In the genomic region with DNA sequence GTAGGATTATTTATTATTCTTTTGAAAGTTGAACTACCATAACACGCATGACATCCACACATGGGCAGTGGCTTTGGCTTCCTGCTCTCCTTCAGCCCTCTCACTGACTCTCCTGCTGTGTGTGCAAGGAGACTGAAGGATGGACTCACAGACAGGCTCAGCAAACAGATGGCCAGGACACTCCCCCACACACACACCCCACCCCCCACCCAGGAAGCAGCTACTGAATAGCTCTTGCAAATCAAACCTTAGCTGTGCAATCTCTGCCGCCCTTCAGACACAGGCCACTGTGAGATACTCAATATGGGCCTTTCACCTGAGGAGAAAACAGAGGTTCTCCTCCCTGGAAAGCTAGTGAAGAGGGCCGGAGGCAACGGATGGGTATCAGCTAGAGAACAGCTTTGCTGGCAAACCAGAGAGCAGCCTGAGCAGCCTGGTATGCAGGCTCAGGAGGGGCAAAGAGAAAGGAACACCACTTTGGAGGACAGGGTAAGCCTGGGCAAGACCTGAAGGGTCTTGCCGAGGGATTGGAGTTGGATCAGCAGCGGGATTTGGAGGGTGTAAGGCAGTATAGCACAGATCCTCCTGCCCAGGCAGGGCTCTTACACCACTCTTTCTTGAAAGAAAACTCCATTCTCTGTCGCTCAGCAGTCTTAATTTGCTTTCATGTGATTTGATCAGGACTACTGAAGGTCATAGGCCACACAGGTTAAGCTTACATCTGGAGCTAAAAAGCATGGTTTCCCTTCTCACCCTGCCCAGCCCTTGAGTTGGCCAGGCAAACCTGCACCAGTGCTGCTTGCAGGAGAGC, we compare ENCODE assay signal across 9 mouse cellular contexts. TPM values are rescaled to one million over a fixed set of nuclear protein-coding genes. Genes with fewer than 3 reads are reported as not detected.
DNase-seq lines count a peak whose midpoint lies in the region; ATAC-seq and TF ChIP-seq lines count a peak whose summit lies in the region.
"Had no signal": no experiment of that assay in that cellular context is flagged by ENCODE, and none has a peak within 500 bp of the region (broad histone marks: within the 10 kb centered on the region; RNA-seq: fewer than 3 reads in every experiment).

No protein-coding gene starts in this region.

- no peaks in the 10 kb centered on the region for H3K9me3 ChIP-seq in lung, embryonic 15.5 days
- H3K9me3 ChIP-seq in embryonic facial prominence, embryonic 15.5 days (replicated peaks): no peaks in the 10 kb centered on the region
- H3K9me3 ChIP-seq in limb, embryonic 14.5 days (ENCODE audit: control insufficient read depth, low read length): no peaks in the 10 kb centered on the region

- DNase-seq in lung, postnatal 25 days (ENCODE audit: low spot score): no peak
- DNase-seq in limb, embryonic 14.5 days (ENCODE audit: low spot score): no peak
- DNase-seq in adrenal gland, adult (ENCODE audit: inconsistent age in 2 of 2, low spot score in 1 of 2): no peak
- DNase-seq in thymus, postnatal 25 days: no peak
- no peak for DNase-seq in adrenal gland, postnatal 25 days
- DNase-seq in gastrocnemius, postnatal 4 days (ENCODE audit: low spot score in 2 of 2): no peak

- peaks cover 51% of the 10 kb centered on the region for H3K4me1 ChIP-seq in lung, embryonic 15.5 days
- H3K4me1 ChIP-seq in embryonic facial prominence, embryonic 15.5 days: peaks cover 28% of the 10 kb centered on the region
- H3K4me1 ChIP-seq in limb, embryonic 14.5 days (ENCODE audit: control insufficient read depth, insufficient read depth, low read length): peaks cover 15% of the 10 kb centered on the region; the same call in 1 of the 2 replicates

- 44% methylated on average over 7 of the region's 7 CpGs for WGBS in lung, embryonic 15.5 days
- 51% methylated on average over 7 of the region's 7 CpGs for WGBS in embryonic facial prominence, embryonic 15.5 days
- 56% methylated on average over 7 of the region's 7 CpGs for WGBS in limb, embryonic 14.5 days

- H3K4me2 ChIP-seq in lung, embryonic 15.5 days: peak overlapping the region; percentile 98
- peak overlapping the region; percentile 15 for H3K4me2 ChIP-seq in embryonic facial prominence, embryonic 15.5 days (replicated peaks)
- H3K4me2 ChIP-seq in limb, embryonic 14.5 days (replicated peaks; ENCODE audit: low read depth, low read length, severe bottlenecking): peak overlapping the region; percentile 97; the same call in 1 of the 2 replicates

- TF ChIP-seq POLR2A in limb, embryonic 14.5 days (IDR thresholded peaks at IDR 0.05; ENCODE audit: borderline replicate concordance, extremely low read depth, insufficient read depth, insufficient read length): no peak

- ATAC-seq in lung, embryonic 15.5 days (ENCODE audit: borderline replicate concordance, extremely low read depth, low FRiP score, low TSS enrichment): no peak
- no peak for ATAC-seq in embryonic facial prominence, embryonic 15.5 days (ENCODE audit: insufficient number of reproducible peaks, low FRiP score, low TSS enrichment, low read depth)
- no peak for ATAC-seq in limb, embryonic 14.5 days (ENCODE audit: low FRiP score, low read depth)
- ATAC-seq: activated CD4-positive, CD25-positive, alpha-beta regulatory T cell, adult 4 months had no signal

- H3K36me3 ChIP-seq in lung, embryonic 15.5 days: no peaks in the 10 kb centered on the region
- H3K36me3 ChIP-seq in embryonic facial prominence, embryonic 15.5 days: no peaks in the 10 kb centered on the region
- H3K36me3 ChIP-seq in limb, embryonic 14.5 days (ENCODE audit: control insufficient read depth, insufficient read depth, low read length): no peaks in the 10 kb centered on the region

- peak overlapping the region; percentile 85 for H3K4me3 ChIP-seq in lung, embryonic 15.5 days
- 0 out of 2 replicates have a peak overlapping the region, but pooled peaks have one; percentile 76 for H3K4me3 ChIP-seq in embryonic facial prominence, embryonic 15.5 days (replicated peaks)
- no peak overlapping the region for H3K4me3 ChIP-seq in limb, embryonic 14.5 days (replicated peaks; ENCODE audit: low read length)

- H3K27me3 ChIP-seq in lung, embryonic 15.5 days: peaks cover 20% of the 10 kb centered on the region
- H3K27me3 ChIP-seq in embryonic facial prominence, embryonic 15.5 days: peaks cover 35% of the 10 kb centered on the region
- H3K27me3 ChIP-seq in limb, embryonic 14.5 days (ENCODE audit: control insufficient read depth, insufficient read depth, low read length): peaks cover 7% of the 10 kb centered on the region; the same call in 1 of the 2 replicates

- H3K9ac ChIP-seq in lung, embryonic 15.5 days: peak overlapping the region; percentile 6
- H3K9ac ChIP-seq in embryonic facial prominence, embryonic 15.5 days: no peak overlapping the region
- H3K9ac ChIP-seq in limb, embryonic 14.5 days (ENCODE audit: low read depth, low read length, severe bottlenecking): no peak overlapping the region; the same call in 1 of the 2 replicates

- no peak overlapping the region for H3K27ac ChIP-seq in lung, embryonic 15.5 days
- H3K27ac ChIP-seq in embryonic facial prominence, embryonic 15.5 days (replicated peaks): no peak overlapping the region
- no peak overlapping the region for H3K27ac ChIP-seq in limb, embryonic 14.5 days (replicated peaks; ENCODE audit: low read depth, low read length)

RNA-seq across cellular contexts. Expression of gene Mtcl1, which starts 3.1 kb away (rescaled TPM):
- polyA plus RNA-seq in lung, embryonic 15.5 days (2015; fragmentation: Nextera tagmentation; extraction: Ambion mirVana): 7.9 and 10.4 TPM in 2 replicates
- 5.3 and 5.8 TPM in 2 replicates for polyA plus RNA-seq in embryonic facial prominence, embryonic 15.5 days (2015; fragmentation: Nextera tagmentation; extraction: Ambion mirVana)
- 6.7 and 7.8 TPM in 2 replicates for polyA plus RNA-seq in limb, embryonic 14.5 days (2012; rRNA removed)
- polyA plus RNA-seq in limb, embryonic 14.5 days (2014; fragmentation: Nextera tagmentation; extraction: Ambion mirVana): 4.7 and 5.3 TPM in 2 replicates
- total RNA-seq in adrenal gland, postnatal 25 days (2021): 13.4 and 14.7 TPM in 2 replicates
- total RNA-seq in gastrocnemius, postnatal 4 days (2021): 10 to 100 TPM; 30.3 to 31.4 TPM
- polyA plus RNA-seq: activated CD4-positive, CD25-positive, alpha-beta regulatory T cell, adult 4 months had no signal

Comparison
In these comparisons a context has a peak if more than half of its experiments do, and no peak if none do; other contexts are left out.
1. H3K4me2 ChIP-seq: peak in every context shown above with its lines; median percentile 98 in lung, embryonic 15.5 days; 97 in limb, embryonic 14.5 days; 15 in embryonic facial prominence, embryonic 15.5 days.